Mouse (Mus musculus): ENCODE data around the gene Zfp69.

GRCm38 (mm10) chr4:120911086-120911485 is 40.4 kb downstream of the Zfp69 start:
- TF ChIP-seq POLR2A (IDR thresholded peaks at IDR 0.05; ENCODE audit: low read depth, low read length) (no peak), CTCF (IDR thresholded peaks at IDR 0.05; ENCODE audit: extremely low read depth, insufficient read depth, insufficient read length, insufficient replicate concordance) (no peak)

Measured in spleen, adult 2 months (tissue).